8 mouse cellular contexts compared by ENCODE assay signal in the genomic region with DNA sequence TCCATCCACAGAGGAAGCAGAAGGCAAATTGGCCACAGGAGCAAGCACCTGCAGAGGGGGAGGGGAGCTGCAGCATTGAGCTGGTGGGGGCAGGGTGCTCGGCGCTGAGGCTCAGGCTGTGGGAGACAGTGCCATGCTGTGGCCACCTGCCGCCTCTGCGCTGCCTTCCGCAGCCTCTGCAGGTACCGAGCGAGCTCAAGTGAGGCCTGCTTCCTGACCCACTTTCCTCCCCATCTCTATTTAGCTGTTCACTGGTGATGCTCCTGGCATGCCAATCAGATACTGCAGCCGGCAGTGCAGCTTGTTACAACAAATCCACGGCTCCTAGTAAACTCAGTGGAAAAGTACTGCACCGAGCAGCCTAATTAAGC.
DNase-seq lines count a peak whose midpoint lies in the region; ATAC-seq and TF ChIP-seq lines count a peak whose summit lies in the region.

No protein-coding gene starts in this region.

- intact Hi-C loops in left cerebral cortex, adult 2 months (cut with DNase I): loop anchor here (5.0 kb wide), 1 partner anchor 52 kb away; no protein-coding TSS in a partner anchor

- H3K9me3 ChIP-seq in intestine, embryonic 16.5 days (ENCODE audit: control insufficient read depth, low read length): no peaks in the 10 kb centered on the region
- H3K9me3 ChIP-seq in midbrain, embryonic 16.5 days (replicated peaks; ENCODE audit: control insufficient read depth, low read length, poor library complexity, severe bottlenecking): no peaks in the 10 kb centered on the region
- H3K9me3 ChIP-seq in heart, embryonic 12.5 days (replicated peaks): no peaks in the 10 kb centered on the region

- H3K9ac ChIP-seq in intestine, embryonic 16.5 days (ENCODE audit: low read depth, low read length): no peak overlapping the region
- peak overlapping the region; percentile 31 for H3K9ac ChIP-seq in midbrain, embryonic 16.5 days (ENCODE audit: low read depth, low read length)
- H3K9ac ChIP-seq in heart, embryonic 12.5 days: no peak overlapping the region

- peak; percentile 60 for ATAC-seq in intestine, embryonic 16.5 days
- ATAC-seq in midbrain, embryonic 16.5 days: peak; percentile 95
- ATAC-seq in heart, embryonic 12.5 days (ENCODE audit: insufficient number of reproducible peaks, low FRiP score): no peak

- H3K27ac ChIP-seq in embryonic fibroblast, embryonic 13.5 days (ENCODE audit: insufficient read depth, low read length): no peak overlapping the region
- H3K27ac ChIP-seq in intestine, embryonic 16.5 days (ENCODE audit: low read length): no peak overlapping the region
- H3K27ac ChIP-seq in left cerebral cortex, adult 2 months: peak overlapping the region; percentile 63; the same call in 1 of the 2 replicates
- peak overlapping the region; percentile 87 for H3K27ac ChIP-seq in midbrain, embryonic 16.5 days (ENCODE audit: low read length)
- H3K27ac ChIP-seq in heart, embryonic 12.5 days (ENCODE audit: poor library complexity, severe bottlenecking): no peak overlapping the region

- H3K4me3 ChIP-seq in embryonic fibroblast, embryonic 13.5 days (ENCODE audit: insufficient read depth, low read length): no peak overlapping the region
- H3K4me3 ChIP-seq in intestine, embryonic 16.5 days (ENCODE audit: low read length): no peak overlapping the region
- no peak overlapping the region for H3K4me3 ChIP-seq in left cerebral cortex, adult 2 months
- no peak overlapping the region for H3K4me3 ChIP-seq in midbrain, embryonic 16.5 days (ENCODE audit: low read depth, low read length)
- no peak overlapping the region for H3K4me3 ChIP-seq in heart, embryonic 12.5 days

- H3K4me1 ChIP-seq in embryonic fibroblast, embryonic 13.5 days (ENCODE audit: control insufficient read depth, insufficient read depth, low read length): no peaks in the 10 kb centered on the region
- no peaks in the 10 kb centered on the region for H3K4me1 ChIP-seq in intestine, embryonic 16.5 days (ENCODE audit: control insufficient read depth, insufficient read depth, low read length)
- peaks cover 22% of the 10 kb centered on the region for H3K4me1 ChIP-seq in midbrain, embryonic 16.5 days (ENCODE audit: control insufficient read depth, insufficient read depth, low read length)
- H3K4me1 ChIP-seq in heart, embryonic 12.5 days (replicated peaks): peaks cover 10% of the 10 kb centered on the region

- no peaks in the 10 kb centered on the region for H3K36me3 ChIP-seq in intestine, embryonic 16.5 days (ENCODE audit: control insufficient read depth, insufficient read depth, low read length)
- H3K36me3 ChIP-seq in midbrain, embryonic 16.5 days (ENCODE audit: control insufficient read depth, insufficient read depth, low read length): no peaks in the 10 kb centered on the region
- no peaks in the 10 kb centered on the region for H3K36me3 ChIP-seq in heart, embryonic 12.5 days

- WGBS in intestine, embryonic 16.5 days: 31% methylated on average over 10 of the region's 10 CpGs
- 5% methylated on average over 10 of the region's 10 CpGs for WGBS in midbrain, embryonic 16.5 days
- WGBS in heart, embryonic 12.5 days: 28% methylated on average over 10 of the region's 10 CpGs

- peak; percentile 43 for DNase-seq in ES-CJ7 (ENCODE audit: low read depth, low spot score)
- peak; percentile 60 for DNase-seq in adrenal gland, postnatal 14 days
- DNase-seq in left cerebral cortex, adult 2 months (ENCODE audit: extremely low spot score in 1 of 2, low spot score in 2 of 2): peak; percentile 69 to 74
- DNase-seq in testis, postnatal 10 days (ENCODE audit: low spot score): peak; percentile 62

- TF ChIP-seq POLR2A in embryonic fibroblast, embryonic 13.5 days (IDR thresholded peaks at IDR 0.05; ENCODE audit: low read depth, low read length): no peak

- no peak overlapping the region for H3K4me2 ChIP-seq in intestine, embryonic 16.5 days (ENCODE audit: low read depth, low read length)
- peak overlapping the region; percentile 37 for H3K4me2 ChIP-seq in midbrain, embryonic 16.5 days (ENCODE audit: low read length)
- no peak overlapping the region for H3K4me2 ChIP-seq in heart, embryonic 12.5 days

- no peaks in the 10 kb centered on the region for H3K27me3 ChIP-seq in intestine, embryonic 16.5 days (replicated peaks; ENCODE audit: control insufficient read depth, insufficient read depth, low read length)
- H3K27me3 ChIP-seq in midbrain, embryonic 16.5 days (ENCODE audit: control insufficient read depth, insufficient read depth, low read depth, low read length): no peaks in the 10 kb centered on the region
- H3K27me3 ChIP-seq in heart, embryonic 12.5 days (replicated peaks): no peaks in the 10 kb centered on the region

- peak; percentile 30; the same call in 1 of the 2 replicates for TF ChIP-seq CTCF in embryonic fibroblast, embryonic 13.5 days (IDR thresholded peaks at IDR 0.05; ENCODE audit: borderline replicate concordance, insufficient read depth, low read length)
- peak; percentile 65 for TF ChIP-seq CTCF in left cerebral cortex, adult 2 months (IDR thresholded peaks at IDR 0.05)

Comparison
In these comparisons a context has a peak if more than half of its experiments do, and no peak if none do; other contexts are left out.
1. H3K27ac ChIP-seq: peak in left cerebral cortex, adult 2 months (single experiment) and midbrain, embryonic 16.5 days (single experiment); none in embryonic fibroblast, embryonic 13.5 days (single experiment), intestine, embryonic 16.5 days (single experiment) and heart, embryonic 12.5 days (single experiment).
2. Peak in every context shown above with its lines, with median percentiles within 50 percentile points of each other: DNase-seq.